Mouse (Mus musculus): ENCODE data around the gene Xkr8. TPM values are rescaled to one million over a fixed set of nuclear protein-coding genes. Genes with fewer than 3 reads are reported as not detected.

The Xkr8 gene
- 1.7 TPM for polyA plus RNA-seq (2014; fragmentation: Illumina TruSeq; extraction: RNeasy Lipid Tissue Mini Kit (QIAGEN cat#74804); ENCODE audit: low read depth, low replicate concordance)

DNA sequence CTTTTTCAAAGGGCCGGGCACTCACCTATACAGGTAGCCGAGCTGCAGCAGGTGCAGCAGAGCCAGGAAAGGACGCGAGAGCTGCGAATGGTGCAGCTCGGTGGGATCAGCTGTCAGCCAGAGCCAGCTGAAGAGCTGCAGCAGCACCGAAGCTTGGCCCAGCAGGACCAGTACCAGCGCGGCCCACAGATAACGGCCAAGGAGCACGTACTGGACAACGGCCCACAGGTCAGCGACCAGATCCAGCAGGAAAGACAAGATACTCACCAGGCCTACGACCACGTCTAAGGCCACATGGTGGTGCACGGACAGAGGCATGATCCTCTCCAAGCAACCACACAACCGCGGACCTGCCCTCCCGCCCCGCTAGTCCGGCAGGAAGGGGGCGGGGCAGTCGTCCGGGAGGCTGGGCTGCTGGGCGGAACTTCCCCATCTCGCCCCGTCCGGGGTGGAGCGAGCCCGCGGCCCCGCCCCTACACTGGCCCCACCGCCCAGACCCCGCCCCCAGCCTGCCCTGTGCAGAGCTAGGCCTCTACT is at the start of gene Xkr8:
Gene Xkr8, minus strand, starts transcription at position 399 of the 537 bp plus-strand sequence.

DNA sequence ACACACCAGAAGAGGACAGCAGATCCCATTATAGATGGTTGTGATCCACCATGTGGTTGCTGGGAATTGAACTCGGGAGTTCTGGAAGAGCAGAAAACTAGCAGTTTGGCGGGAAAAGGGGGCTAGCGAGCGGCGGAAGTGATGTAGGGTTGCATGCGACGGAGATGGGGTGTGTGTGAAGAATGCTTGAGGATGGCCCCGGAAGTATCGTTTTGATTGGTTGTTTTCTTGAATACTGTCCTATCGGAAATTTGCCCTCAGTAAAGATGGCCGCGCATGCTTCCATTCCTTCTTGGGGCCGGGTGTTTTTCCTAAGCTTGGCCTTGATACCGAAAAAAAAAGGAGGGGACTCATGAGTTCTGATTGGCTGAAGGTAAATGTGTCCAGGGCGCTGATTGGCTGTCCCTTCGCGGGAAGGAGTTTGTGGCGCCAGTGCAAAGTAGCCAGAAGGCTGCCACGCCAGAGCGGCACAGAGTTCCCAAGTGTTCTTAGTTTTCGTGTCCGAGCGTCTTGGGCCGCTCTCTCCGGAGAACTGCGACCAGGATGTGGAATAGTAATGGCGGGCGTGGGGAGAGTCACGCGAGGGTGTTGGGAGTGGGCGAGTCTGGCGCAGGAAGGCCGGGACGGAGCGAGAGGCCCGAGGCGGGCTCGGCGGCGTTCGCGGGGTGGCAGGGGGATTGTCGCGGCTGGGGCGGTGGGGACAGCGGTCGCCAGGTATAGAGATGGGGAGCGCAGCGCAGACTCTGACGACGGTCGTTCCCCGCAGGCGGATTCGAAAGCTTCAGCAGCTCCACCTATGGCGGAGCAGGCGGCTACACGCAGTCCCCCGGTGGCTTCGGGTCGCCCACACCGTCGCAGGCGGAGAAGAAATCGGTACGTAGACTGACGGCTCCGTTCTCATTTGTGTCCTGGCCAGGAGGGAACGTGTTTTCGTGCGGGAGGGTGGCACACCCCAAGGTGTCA is 35.8 kb upstream of the Xkr8 start, which contains the start of gene Rpa2:
Gene Rpa2, plus strand, starts transcription at position 419 of the 963 bp plus-strand sequence.

GRCm38 (mm10) chr4:132756974-132757373 is 24.6 kb upstream of the Xkr8 start, which contains the start of gene Smpdl3b:
Smpdl3b (minus strand) TSS chr4:132757252.

Other genes starting within 250 kb of the Xkr8 start
- gene Sesn2, start 222.0 kb downstream of the Xkr8 start, polyA plus RNA-seq (2014; fragmentation: Illumina TruSeq; extraction: RNeasy Lipid Tissue Mini Kit (QIAGEN cat#74804); ENCODE audit: low read depth, low replicate concordance), result 2.8 TPM
- gene Atpif1, start 198.9 kb downstream of the Xkr8 start, polyA plus RNA-seq (2014; fragmentation: Illumina TruSeq; extraction: RNeasy Lipid Tissue Mini Kit (QIAGEN cat#74804); ENCODE audit: low read depth, low replicate concordance), result 392 TPM
- gene Dnajc8, start 197.0 kb downstream of the Xkr8 start, polyA plus RNA-seq (2014; fragmentation: Illumina TruSeq; extraction: RNeasy Lipid Tissue Mini Kit (QIAGEN cat#74804); ENCODE audit: low read depth, low replicate concordance), result 97.1 TPM
- gene Ptafr, start 168.5 kb downstream of the Xkr8 start, polyA plus RNA-seq (2014; fragmentation: Illumina TruSeq; extraction: RNeasy Lipid Tissue Mini Kit (QIAGEN cat#74804); ENCODE audit: low read depth, low replicate concordance), result 1.5 TPM
- gene Eya3, start 93.6 kb downstream of the Xkr8 start, polyA plus RNA-seq (2014; fragmentation: Illumina TruSeq; extraction: RNeasy Lipid Tissue Mini Kit (QIAGEN cat#74804); ENCODE audit: low read depth, low replicate concordance), result 25.5 TPM
- 1.1 TPM for gene Smpdl3b, start 24.7 kb upstream of the Xkr8 start, polyA plus RNA-seq (2014; fragmentation: Illumina TruSeq; extraction: RNeasy Lipid Tissue Mini Kit (QIAGEN cat#74804); ENCODE audit: low read depth, low replicate concordance)
- gene Rpa2, start 35.8 kb upstream of the Xkr8 start, polyA plus RNA-seq (2014; fragmentation: Illumina TruSeq; extraction: RNeasy Lipid Tissue Mini Kit (QIAGEN cat#74804); ENCODE audit: low read depth, low replicate concordance), result 18.4 TPM
- gene Themis2, start 63.8 kb upstream of the Xkr8 start, polyA plus RNA-seq (2014; fragmentation: Illumina TruSeq; extraction: RNeasy Lipid Tissue Mini Kit (QIAGEN cat#74804); ENCODE audit: low read depth, low replicate concordance), result 2.4 TPM
- 27.0 TPM for gene Ppp1r8, start 110.6 kb upstream of the Xkr8 start, polyA plus RNA-seq (2014; fragmentation: Illumina TruSeq; extraction: RNeasy Lipid Tissue Mini Kit (QIAGEN cat#74804); ENCODE audit: low read depth, low replicate concordance)
- gene Stx12, start 152.0 kb upstream of the Xkr8 start, polyA plus RNA-seq (2014; fragmentation: Illumina TruSeq; extraction: RNeasy Lipid Tissue Mini Kit (QIAGEN cat#74804); ENCODE audit: low read depth, low replicate concordance), result 44.1 TPM
- 28.5 TPM for gene Fam76a, start 190.0 kb upstream of the Xkr8 start, polyA plus RNA-seq (2014; fragmentation: Illumina TruSeq; extraction: RNeasy Lipid Tissue Mini Kit (QIAGEN cat#74804); ENCODE audit: low read depth, low replicate concordance)
- gene Fgr, start 241.5 kb upstream of the Xkr8 start, polyA plus RNA-seq (2014; fragmentation: Illumina TruSeq; extraction: RNeasy Lipid Tissue Mini Kit (QIAGEN cat#74804); ENCODE audit: low read depth, low replicate concordance), result 0.29 TPM